Mouse (Mus musculus) cerebellum, adult 9-11 months (tissue): Measurements from ENCODE around the gene Atxn7l3b.
"Not testable (repeated sequence)": the region's sequence is repeated elsewhere in the genome, so short reads cannot be mapped to it uniquely, and the experiment has no call there.

ENCODE experiments used
- DNase-seq: peaks from one replicate; pipeline ENCODE4 v3.0.0; 2022

Gene Atxn7l3b

DNA sequence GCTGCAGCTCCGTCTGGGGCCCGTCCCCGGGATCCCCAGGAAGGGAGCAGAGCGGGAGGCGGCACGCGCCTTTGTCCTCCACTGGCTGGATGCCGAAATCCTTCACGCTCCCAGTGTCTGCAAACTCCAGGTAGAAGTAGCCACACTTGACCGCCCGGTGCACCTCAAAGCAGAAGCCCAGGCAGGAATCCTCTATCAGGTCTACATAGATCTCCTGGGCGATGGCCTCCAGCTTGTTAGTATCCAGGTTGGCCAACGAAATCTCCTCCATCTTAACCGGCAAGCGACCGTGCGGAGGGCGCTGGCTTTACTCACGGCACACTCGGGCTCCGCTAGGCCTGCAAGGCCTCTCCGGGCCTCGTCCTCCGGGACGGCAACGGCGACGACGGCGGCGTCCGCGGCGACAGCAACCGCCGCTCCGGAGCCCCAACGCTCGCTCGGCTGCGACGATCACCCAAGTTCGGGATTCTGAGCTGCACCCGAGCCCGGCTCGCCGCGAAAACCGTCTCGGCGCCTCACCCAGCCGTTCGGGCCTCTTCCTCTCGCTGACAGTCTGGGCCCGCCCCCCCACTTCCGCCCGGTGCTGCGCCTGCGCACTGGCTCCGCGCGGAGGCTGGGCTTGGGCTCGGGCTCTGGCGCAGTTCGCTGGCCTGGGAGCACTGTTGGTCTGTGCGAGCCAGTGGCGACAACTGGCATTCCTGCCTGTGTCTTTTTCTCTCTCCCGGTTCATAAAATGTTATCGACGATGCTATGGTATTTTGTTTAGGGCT, at the start of gene Atxn7l3b:
Atxn7l3b (minus strand) TSS at position 550 of the 770 bp plus-strand sequence.
- peak; percentile 95 for DNase-seq

DNA sequence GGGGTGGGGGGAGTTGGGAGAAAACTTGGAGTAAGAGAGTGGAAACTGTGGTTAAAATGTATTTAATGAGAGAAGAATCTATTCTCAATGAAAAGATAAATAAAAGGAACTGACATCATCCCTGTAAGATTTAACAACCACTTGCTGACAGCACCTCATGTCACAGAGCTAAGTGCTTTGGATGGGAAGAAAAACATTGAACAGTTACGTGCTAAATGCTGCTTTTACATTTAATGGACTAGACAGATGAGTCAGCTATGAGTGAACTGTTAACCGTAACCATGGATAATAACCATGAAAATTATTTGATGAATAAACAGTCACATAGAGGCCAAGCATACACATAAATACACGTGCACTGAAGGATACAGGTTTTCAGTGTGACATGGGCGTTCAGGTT, 48.8 kb upstream of the Atxn7l3b start:
- no peak for DNase-seq

DNA sequence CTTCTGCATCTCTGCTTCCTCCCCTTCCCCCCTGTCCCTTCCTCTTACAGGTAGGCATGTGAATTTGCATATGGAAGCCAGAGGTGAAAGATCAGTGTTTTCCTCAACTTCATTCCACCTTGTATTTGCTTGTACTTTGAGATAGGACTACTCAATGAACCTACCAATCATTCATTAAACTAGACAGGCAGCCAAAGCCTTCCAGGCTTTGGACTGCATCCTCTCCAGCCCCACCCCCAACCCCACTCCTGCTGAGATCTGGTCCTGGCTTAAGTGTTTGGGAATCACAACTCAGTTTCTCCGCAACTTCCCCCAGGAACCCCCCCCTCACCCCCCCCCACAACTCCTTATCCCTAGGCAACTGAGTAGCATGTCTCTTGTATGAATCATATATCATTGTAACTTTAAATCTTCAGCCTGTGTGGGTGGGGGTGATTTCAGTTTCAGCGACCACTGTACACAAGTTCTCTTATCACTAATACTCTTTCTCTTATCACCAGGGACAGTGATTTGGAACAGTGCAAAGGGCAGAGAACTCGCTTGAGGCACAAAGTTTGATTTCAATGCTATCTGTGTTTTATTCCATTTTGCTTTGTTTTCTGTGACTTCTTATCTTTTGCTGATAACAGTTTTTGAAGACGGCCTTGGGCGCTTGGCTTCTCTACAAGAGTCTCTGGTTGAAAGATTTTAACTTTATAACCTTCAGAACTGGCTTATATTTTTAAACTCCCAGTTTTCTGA, 44.7 kb upstream of the Atxn7l3b start:
- DNase-seq, result no peak

DNA sequence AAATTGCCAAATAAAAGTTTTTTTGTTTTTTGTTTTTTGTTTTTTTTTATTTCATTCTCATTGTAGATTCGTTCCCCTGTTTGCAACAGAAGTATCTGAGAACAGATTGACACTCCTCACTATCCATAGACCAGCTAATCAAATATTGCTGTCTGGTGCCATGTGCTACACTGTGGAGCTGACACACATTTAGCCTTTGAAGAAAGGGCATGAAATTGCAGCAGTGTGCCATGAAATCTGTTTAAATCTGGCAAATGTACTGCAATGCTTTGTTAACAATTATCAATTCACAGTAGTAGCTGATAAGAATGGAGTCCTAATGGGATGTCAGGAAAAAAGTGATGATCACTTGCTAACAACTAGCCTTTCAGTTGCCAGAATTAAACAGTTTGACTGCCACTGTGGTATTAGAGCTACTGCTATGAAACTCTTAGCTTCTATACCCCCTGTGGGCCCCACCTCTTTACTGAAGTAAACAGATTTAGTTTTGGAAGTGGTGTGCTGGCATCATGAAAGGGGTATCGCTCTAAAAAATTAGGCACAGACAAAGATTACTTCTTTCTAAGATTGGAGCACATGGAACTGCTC, 41.3 kb upstream of the Atxn7l3b start:
- no peak for DNase-seq

DNA sequence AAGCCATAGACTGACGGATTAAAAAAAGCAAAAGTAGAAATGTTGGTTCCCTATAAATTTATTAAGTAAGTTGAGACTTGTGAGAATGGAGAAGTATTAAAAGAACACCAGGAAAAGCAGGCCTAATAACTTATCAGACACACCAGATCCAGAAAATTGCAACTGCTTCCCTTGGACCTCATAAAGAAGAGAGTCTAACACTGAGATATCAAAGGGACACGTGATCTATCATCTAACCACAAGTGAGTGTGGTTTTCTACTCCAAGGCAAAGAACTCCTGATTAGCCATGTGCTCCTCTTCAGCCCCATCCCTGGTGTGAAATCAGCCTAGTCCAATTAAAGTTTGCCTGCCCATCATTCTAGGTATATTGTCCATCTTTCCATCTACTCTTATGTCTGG, 38.8 kb upstream of the Atxn7l3b start:
- DNase-seq, result no peak

DNA sequence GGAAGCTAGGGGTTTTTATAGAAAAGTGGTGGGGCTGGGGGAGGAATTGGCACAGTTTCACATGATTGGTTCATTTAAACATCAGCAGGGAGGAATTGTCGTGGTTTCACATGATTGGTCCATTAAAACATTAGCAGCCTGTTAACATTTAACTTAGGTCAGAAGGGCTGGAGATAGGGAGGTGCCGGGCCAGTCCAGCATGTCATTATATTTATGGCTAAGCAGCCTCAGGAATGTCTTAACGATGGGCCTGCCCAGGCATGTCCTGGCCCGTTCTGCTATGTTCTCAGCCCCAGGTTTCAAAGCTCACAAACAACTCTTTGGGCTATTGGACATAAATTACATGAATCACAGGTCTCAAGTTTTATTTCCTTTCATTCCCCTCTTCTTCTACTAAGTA, 33.4 kb upstream of the Atxn7l3b start:
- not testable (repeated sequence) for DNase-seq

DNA sequence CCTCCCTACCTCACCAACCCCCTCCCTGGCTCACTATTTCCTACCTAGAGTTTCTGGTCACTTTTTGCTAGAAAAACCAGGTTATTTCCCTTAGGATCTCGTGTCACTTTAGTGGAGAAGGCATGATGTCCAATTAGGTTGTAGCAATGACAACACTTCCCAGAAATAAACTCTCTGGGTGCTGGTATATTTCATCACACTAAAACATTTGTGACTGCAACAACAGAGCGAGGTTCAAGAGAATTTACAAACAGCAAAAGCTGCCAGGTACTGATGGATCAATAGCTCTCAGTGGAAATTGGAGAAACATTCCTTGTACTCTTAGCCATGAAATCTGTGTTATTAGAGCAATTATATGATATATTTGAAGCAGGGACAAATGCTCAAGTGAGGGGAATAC, 25.3 kb upstream of the Atxn7l3b start:
- no peak for DNase-seq

DNA sequence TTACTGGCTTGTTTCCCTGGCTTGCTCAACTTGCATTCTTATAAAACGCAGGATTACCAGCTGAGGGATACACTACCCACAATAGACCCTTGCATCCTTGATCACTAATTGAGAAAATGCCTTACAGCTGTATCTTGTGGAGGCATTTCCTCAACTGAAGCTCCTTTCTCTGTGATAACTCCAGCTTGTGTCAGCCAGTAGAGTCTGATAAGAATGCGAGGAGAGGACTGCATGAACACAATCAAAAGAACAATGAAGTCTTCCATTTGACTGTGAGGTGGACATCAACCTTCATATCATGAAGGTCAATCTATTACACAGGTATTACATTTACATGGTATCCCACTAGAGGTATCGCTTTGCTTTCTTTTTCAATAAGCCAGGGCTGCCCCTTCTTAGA, 19.7 kb upstream of the Atxn7l3b start:
- no peak for DNase-seq

DNA sequence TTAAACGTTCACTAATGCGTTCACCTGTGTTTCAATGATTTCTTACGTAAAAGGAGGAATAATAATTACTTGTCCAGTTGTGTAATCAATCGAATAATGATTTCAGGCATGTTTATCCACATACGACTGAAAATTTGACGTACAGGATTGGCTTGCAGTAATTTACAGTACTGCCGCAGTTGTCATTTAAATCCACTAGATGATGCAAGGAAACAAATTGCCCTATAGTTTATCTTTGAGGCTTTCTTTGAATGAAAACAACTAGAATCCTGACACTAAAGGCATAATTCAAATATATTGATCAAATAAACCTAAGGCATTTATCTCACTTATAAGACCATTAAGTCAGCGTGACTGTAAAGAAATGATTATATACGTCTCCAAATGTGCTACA, 418 bp upstream of the Atxn7l3b start:
- DNase-seq, result no peak

DNA sequence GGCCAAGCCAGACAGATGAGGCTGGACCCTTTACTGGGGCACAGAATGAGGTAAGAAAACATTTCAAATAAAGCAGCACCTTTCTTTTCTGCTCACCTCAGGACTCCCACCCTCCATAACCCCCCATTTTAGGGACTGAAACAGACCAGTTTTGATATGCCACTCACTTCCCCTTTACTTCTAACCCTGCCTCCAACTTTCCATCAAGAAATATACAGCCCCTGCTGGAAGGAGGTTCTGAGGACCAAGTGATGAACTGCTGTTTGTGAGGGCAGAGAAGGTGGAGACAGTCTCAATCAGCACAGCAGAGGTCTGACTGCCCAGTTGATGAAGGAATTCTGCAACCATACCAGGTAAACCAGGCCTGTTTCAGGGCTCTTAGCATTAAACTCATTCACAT, 1.8 kb downstream of the Atxn7l3b start:
- no peak for DNase-seq

DNA sequence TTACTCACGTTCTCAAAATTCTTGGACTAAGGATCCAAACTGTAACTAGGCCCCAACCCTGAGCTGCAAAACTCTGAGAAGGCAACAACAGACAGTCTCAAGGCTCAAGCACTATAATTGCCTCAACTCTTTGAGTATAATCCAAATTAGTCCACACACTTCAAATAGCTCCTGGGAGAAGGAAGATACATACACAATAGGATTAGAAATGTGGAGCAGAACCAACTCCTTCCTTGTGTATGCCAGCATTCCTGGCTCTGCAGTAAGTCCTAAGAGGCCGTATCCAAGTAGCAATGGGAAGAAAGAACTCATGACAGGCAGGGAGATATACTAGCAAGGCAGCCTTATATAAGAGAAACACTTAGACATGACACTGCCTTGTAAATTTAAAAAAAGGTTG, 2.5 kb downstream of the Atxn7l3b start:
- DNase-seq, result no peak

DNA sequence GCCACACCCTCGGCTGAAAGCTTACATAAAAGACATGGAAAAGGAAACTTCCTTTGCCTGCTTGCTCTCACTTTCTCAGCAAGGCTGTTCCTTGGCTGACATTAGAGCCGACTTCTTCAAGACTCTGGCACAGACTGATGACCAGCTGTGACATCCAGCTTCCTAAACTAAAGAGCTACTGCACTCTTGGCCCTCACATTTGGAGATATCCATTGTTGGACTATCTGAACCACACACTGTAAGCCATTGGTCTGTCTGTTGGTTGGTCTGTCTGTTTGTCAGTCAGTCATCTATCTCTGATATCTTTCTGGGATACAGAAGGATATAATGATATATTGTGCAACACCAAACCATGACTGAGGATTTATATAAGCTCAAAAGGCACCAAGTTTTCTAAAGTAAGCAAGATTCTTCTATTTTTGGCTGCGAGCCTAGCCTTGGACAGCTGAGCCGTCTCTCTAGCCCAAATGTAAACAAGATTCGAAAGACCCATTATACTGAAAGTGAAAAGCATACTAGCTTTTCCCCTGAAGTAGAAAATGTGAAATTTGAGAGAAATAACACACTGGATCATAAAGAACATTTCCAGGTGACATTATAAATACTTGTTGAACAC, 12.1 kb downstream of the Atxn7l3b start:
- no peak for DNase-seq

DNA sequence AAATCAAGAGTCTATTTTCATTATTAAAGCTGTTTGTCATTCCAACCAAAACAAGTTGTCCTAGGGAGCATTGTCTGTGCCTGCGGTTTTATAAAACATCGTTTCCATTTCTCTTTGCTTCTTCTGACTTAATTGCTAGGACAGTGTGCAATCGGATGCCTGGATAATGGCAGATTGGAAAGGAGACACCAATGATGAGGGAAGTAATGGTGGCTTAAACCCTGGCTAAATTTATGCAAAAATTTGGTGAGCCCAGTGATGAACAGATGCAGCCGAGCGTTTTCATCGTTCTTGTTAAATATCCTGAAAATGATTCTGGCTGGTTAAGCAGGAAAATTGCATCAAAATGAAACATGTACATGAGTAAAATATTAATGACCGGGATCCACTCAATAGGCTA, 28.6 kb downstream of the Atxn7l3b start:
- DNase-seq, result no peak

DNA sequence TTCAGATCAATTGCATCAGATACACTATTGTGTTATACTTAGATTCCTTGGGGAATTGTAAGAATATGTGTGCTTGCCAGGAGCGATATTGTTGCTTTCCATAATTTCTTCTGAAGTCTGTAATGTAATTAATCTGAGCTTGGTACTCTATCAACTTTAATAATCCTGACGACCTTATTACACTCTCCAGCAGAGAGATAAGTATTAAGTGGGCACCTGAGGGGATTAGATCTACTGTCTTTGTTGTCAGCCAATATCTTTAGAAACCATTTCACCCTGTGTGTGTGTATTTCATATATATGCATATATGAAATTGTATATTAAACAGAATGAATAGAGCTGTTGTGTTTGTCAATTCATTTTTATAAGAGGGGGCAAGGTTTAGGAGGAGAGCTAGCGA, 29.0 kb downstream of the Atxn7l3b start:
- DNase-seq, result no peak

DNA sequence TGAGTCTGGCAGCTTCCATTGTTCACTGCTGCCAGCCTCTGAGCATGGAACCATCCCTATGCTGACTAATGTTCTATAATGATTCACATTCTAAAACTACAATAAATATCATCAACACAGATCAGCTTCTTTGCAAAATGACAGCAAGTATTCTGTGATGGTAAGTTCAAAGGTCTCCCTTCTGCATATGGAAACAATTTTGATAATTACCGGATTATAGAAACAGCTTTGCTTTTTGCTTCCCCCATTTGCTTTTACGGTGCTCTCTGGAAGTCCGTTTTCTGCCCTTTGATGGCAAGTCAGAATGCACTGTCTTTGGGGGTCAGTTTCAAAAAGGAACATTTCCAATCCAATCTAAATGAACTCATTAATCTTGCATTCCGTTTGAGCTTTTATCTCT, 32.2 kb downstream of the Atxn7l3b start:
- no peak for DNase-seq

DNA sequence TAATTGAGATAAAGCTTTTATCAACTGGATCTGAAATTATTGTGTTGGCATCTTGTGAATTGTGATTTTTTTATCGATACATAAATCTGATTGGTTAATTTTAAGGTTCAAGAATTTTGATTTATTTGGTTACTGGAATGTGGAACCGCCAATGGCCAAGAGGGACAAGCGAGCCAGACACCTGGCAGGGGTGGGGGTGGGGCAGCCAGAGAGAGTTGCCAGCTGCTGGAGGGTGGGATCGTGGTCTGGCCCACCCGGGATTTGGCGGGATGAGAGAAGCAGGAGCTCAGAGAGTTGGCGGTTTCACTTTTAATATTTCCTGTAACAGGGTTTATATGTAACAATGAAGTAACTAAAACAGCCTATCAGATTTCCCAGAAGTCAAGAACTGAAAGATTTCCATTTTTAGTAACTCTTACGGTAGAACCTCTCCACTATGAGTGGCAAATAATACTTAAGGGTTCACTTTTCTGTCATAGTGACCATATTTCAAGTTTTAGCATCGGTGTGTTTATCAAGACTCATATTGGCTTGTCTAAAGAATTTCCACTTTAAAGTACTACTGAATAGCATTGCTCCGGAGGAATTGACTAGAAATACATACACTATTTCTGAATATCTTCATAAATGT, 35.1 kb downstream of the Atxn7l3b start:
- DNase-seq, result no peak

DNA sequence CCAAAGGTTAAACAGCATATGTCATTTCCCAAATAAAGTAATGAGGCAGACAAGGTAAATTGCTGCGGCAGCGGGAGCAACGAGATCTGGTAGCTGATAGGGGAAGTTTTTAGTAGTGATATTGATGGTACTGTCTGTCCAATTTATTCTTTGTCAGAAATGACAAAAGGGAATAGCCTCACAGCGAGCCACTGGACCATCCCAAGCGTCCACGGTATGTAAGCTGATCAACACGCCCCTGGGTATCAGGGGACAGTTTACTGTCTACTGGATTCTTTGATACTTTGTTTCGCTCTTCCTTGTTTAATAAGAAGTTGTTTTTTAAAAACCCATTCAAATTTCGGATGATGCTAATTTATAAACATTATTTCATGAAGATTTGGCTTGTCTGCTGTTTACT, 44.7 kb downstream of the Atxn7l3b start:
- DNase-seq, result no peak

DNA sequence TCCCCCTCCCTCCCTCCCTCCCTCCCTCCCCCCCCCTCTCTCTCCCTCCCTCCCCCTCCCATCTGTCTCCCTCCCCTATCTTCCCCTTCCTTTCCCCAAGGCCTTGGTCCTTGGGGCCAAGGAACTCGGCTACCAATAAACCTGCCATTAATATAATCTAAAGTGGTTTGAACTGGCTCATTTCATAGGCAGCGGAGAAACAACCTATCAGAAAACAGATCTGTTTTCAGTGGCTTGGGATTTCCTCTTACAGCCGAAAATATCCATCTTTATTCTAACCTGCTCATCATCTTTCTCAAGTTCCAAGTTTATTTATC, 45.2 kb downstream of the Atxn7l3b start:
- DNase-seq, result no peak

DNA sequence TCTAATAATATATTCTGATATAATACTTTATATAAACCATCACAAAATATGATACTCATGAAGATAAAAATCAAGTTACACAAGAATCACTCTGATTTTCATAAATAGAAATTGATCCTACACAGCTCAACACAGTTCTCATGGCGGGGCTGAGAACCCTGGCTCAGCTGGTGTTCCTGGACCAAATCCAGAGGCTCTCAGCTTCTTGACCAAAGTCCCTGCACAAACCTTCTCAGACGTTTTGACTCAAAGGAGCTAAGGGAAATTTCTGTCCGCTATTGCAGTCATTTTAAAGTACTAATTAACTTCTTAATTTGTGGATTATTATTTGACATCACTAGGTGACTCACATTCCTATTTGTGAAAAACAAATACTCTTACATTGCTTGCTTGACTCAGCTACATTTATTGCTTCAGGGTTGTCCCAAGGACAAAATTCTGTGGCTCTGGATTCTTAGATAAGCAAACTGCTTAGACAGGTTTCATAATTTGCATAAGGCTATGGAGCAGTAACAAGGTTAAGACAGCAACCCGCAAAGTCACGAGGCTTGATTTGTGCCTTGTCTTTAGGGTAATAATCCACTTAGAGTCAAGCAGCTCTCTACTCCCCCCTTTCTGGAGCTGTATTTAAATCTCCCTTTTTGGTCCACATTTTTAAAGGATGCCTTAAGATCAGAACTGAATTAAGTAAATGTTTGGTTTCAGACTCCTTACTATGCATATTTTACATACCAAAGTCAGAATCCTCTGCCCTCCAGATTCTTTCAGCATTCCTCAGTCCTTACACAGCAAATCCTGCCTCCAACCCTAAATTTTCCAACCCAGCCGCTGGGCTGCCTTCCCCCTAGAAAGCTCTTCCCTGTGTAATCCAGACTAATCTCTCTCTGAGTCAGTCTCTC, 45.8 kb downstream of the Atxn7l3b start:
- no peak for DNase-seq

DNA sequence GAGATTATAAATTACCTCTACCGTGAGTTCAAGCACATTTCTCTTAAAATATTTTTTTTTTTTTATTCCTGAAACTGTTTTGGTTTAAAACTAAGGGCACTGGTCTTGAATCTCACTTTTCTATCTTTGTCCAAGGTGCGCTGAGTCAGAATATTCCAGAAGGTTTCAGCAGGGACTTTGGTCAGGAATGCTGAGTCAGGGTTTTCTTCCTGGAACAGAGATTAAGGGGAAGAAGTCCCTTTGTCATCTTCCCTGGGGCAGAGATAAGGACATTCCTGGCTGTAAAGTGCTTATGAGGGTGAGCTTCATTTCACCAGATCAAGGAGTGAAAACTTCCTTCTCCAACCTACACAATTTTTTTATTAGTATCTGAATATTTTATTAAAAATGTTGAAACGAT, 46.7 kb downstream of the Atxn7l3b start:
- no peak for DNase-seq

DNA sequence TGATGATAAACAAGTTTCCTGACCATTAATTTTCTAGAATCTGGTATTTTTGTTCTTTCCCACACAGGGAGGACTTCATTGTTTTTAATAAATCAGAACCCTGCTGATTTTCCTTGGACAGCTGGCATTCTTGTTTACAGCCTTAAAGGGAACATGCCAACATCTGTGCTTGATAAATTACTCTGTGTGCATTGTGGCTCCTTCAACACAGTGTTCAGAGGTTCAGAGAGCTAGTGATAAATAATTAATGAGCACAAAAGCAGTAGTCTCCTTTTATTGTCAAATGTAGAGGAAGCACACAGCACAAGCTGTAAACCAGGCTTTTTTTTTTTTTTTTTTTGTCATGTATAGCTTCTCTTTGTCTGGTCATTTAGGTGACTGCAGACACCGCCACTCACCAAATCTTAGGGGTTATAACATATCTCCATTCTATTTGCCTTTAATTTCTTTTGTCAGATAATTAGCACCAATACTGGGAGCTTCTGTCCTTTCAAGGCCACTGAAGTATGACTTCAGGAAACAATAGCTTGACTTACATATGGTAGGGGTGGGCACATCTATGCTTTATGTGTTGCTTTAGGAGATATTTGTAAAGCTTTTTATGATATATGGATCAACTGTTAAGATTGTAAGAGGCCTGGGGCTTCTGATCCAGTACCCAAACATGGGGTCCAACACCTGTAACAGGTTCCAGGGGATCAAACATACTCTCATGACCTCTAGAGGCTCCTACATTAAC, 52.0 kb downstream of the Atxn7l3b start:
- no peak for DNase-seq
